Mouse (Mus musculus): ENCODE data around the gene Igfbp4.

- TF ChIP-seq EP300 (optimal IDR thresholded peaks at IDR 0.05) (no peak), CTCF (IDR thresholded peaks at IDR 0.05; ENCODE audit: low read depth) (no peak)
Observed at GRCm38 (mm10) chr11:99077869-99078268, 36.8 kb downstream of the Igfbp4 start.

Data from stomach, postnatal 0 days (tissue).